Comparison of ENCODE assay signal across 8 mouse cellular contexts in genomic region chr10:80322811-80323211, GRCm38 (mm10). TPM values are rescaled to one million over a fixed set of nuclear protein-coding genes. Genes with fewer than 3 reads are reported as not detected.
DNase-seq lines count a peak whose midpoint lies in the region; ATAC-seq and TF ChIP-seq lines count a peak whose summit lies in the region.

No protein-coding gene starts in this region.

- peak overlapping the region; percentile 89 for H3K27ac ChIP-seq in gastrocnemius, adult 2 months
- no peak overlapping the region for H3K27ac ChIP-seq in forebrain, embryonic 16.5 days (ENCODE audit: low read length)
- no peak overlapping the region for H3K27ac ChIP-seq in kidney, embryonic 16.5 days (ENCODE audit: low read length)
- H3K27ac ChIP-seq in midbrain, embryonic 10.5 days (replicated peaks) = peak overlapping the region; percentile 83

- H3K4me2 ChIP-seq in forebrain, embryonic 16.5 days (ENCODE audit: low read length) = peak overlapping the region; percentile 89
- H3K4me2 ChIP-seq in kidney, embryonic 16.5 days (replicated peaks; ENCODE audit: low read depth, low read length) = peak overlapping the region; percentile 98

- H3K36me3 ChIP-seq in forebrain, embryonic 16.5 days (ENCODE audit: control insufficient read depth, insufficient read depth) = 0 out of 2 replicates have a peak, but pooled peaks cover 4% of the 10 kb centered on the region
- 0 out of 2 replicates have a peak, but pooled peaks cover 4% of the 10 kb centered on the region for H3K36me3 ChIP-seq in kidney, embryonic 16.5 days (ENCODE audit: insufficient read depth, low read length)
- H3K36me3 ChIP-seq in midbrain, embryonic 10.5 days = peaks cover 16% of the 10 kb centered on the region

- 5% methylated on average over 28 of the region's 28 CpGs for WGBS in forebrain, embryonic 16.5 days
- 3% methylated on average over 28 of the region's 28 CpGs for WGBS in kidney, embryonic 16.5 days
- WGBS in midbrain, embryonic 10.5 days = 7% methylated on average over 28 of the region's 28 CpGs

- H3K4me3 ChIP-seq in gastrocnemius, adult 2 months = peak overlapping the region; percentile 75
- H3K4me3 ChIP-seq in forebrain, embryonic 16.5 days (replicated peaks; ENCODE audit: low read length) = peak overlapping the region; percentile 54
- H3K4me3 ChIP-seq in kidney, embryonic 16.5 days (ENCODE audit: low read length) = peak overlapping the region; percentile 67
- peak overlapping the region; percentile 68 for H3K4me3 ChIP-seq in midbrain, embryonic 10.5 days

- H3K27me3 ChIP-seq in forebrain, embryonic 16.5 days (replicated peaks; ENCODE audit: control insufficient read depth, insufficient read depth, low read length) = no peaks in the 10 kb centered on the region
- no peaks in the 10 kb centered on the region; the same call in 1 of the 2 replicates for H3K27me3 ChIP-seq in kidney, embryonic 16.5 days (ENCODE audit: insufficient read depth, low read length)
- peaks cover 51% of the 10 kb centered on the region for H3K27me3 ChIP-seq in midbrain, embryonic 10.5 days (ENCODE audit: low read depth, poor library complexity, severe bottlenecking)

- no peak; the same call in 1 of the 2 replicates for ATAC-seq in forebrain, embryonic 16.5 days
- ATAC-seq in kidney, embryonic 16.5 days (ENCODE audit: low FRiP score, low TSS enrichment) = peak; percentile 7; the same call in 1 of the 2 replicates
- ATAC-seq in megakaryocyte-erythroid progenitor cell, adult 5-6 weeks (replicated peaks; ENCODE audit: low FRiP score, low TSS enrichment, poor library complexity, severe bottlenecking) = no peak

- H3K4me1 ChIP-seq in forebrain, embryonic 16.5 days (replicated peaks; ENCODE audit: control insufficient read depth, insufficient read depth, low read length) = peaks cover 24% of the 10 kb centered on the region
- H3K4me1 ChIP-seq in kidney, embryonic 16.5 days (ENCODE audit: insufficient read depth, low read length) = peaks cover 25% of the 10 kb centered on the region
- H3K4me1 ChIP-seq in midbrain, embryonic 10.5 days = peaks cover 57% of the 10 kb centered on the region

- no peak for TF ChIP-seq CTCF in gastrocnemius, adult 2 months (IDR thresholded peaks at IDR 0.05)

- no peak for DNase-seq in gastrocnemius, adult 2 months
- no peak for DNase-seq in gastrocnemius, postnatal 14 days
- DNase-seq in NIH3T3 (ENCODE audit: low read depth) = peak; percentile 49
- DNase-seq in midbrain, embryonic 10.5 days (ENCODE audit: low spot score) = no peak
- DNase-seq in frontal cortex, adult 2 months (ENCODE audit: extremely low spot score in 1 of 2, low spot score in 1 of 2) = no peak

- no peaks in the 10 kb centered on the region for H3K9me3 ChIP-seq in forebrain, embryonic 16.5 days (ENCODE audit: control insufficient read depth, low read length)
- H3K9me3 ChIP-seq in kidney, embryonic 16.5 days (ENCODE audit: low read length) = no peaks in the 10 kb centered on the region
- H3K9me3 ChIP-seq in midbrain, embryonic 10.5 days (replicated peaks) = no peaks in the 10 kb centered on the region

- H3K9ac ChIP-seq in forebrain, embryonic 16.5 days (replicated peaks; ENCODE audit: low read depth, low read length) = peak overlapping the region; percentile 65
- peak overlapping the region; percentile 73 for H3K9ac ChIP-seq in kidney, embryonic 16.5 days (replicated peaks; ENCODE audit: low read length)

- intact Hi-C loops in gastrocnemius, adult 2 months (cut with DNase I) = no loop called here
- intact Hi-C loops in gastrocnemius, postnatal 14 days (cut with DNase I; ENCODE audit: low total_unique reads) = no loop called here

RNA-seq across cellular contexts. Expression of gene 2310011J03Rik, which starts 2.5 kb away (rescaled TPM):
- total RNA-seq in gastrocnemius, adult 2 months (2021) = 1 to 10 TPM; 5.7 to 8.1 TPM
- 1 to 10 TPM; 7.6 to 8.3 TPM for total RNA-seq in gastrocnemius, postnatal 14 days (2021)
- polyA plus RNA-seq in forebrain, embryonic 16.5 days (2015; fragmentation: Nextera tagmentation; extraction: Ambion mirVana) = 32.5 and 34.2 TPM in 2 replicates
- 52.9 and 54.8 TPM in 2 replicates for polyA plus RNA-seq in kidney, embryonic 16.5 days (2015; fragmentation: Nextera tagmentation; extraction: Ambion mirVana)
- 57.3 TPM in 2 replicates for polyA plus RNA-seq in midbrain, embryonic 10.5 days (2016; fragmentation: Nextera tagmentation; extraction: Ambion mirVana)
- polyA plus RNA-seq in frontal cortex, adult 2 months (2012; rRNA removed) = 41.6 and 44.3 TPM in 2 replicates
- total RNA-seq in megakaryocyte-erythroid progenitor cell, adult 5-6 weeks (2014; fragmentation: Nextera tagmentation) = 34.1 and 50.4 TPM in 2 replicates
- 16.6 and 21.3 TPM in 2 replicates for total RNA-seq in megakaryocyte-erythroid progenitor cell, adult 5-6 weeks (2017)

RNA-seq across cellular contexts. Expression of gene Pcsk4, which starts 6.5 kb away (rescaled TPM):
- 1 to 10 TPM in 1 of 2 experiments, under 1 TPM in 1; 0.84 to 1.0 TPM for total RNA-seq in gastrocnemius, adult 2 months (2021)
- total RNA-seq in gastrocnemius, postnatal 14 days (2021) = 1 to 10 TPM in 1 of 2 experiments, under 1 TPM in 1; 0.53 to 1.2 TPM
- polyA plus RNA-seq in forebrain, embryonic 16.5 days (2015; fragmentation: Nextera tagmentation; extraction: Ambion mirVana) = 3.1 and 3.9 TPM in 2 replicates
- 8.6 and 8.8 TPM in 2 replicates for polyA plus RNA-seq in kidney, embryonic 16.5 days (2015; fragmentation: Nextera tagmentation; extraction: Ambion mirVana)
- polyA plus RNA-seq in midbrain, embryonic 10.5 days (2016; fragmentation: Nextera tagmentation; extraction: Ambion mirVana) = 3.3 and 4.2 TPM in 2 replicates
- 9.4 TPM in 2 replicates for polyA plus RNA-seq in frontal cortex, adult 2 months (2012; rRNA removed)
- total RNA-seq in megakaryocyte-erythroid progenitor cell, adult 5-6 weeks (2014; fragmentation: Nextera tagmentation) = 16.1 and 23.0 TPM in 2 replicates
- 1.6 and 2.6 TPM in 2 replicates for total RNA-seq in megakaryocyte-erythroid progenitor cell, adult 5-6 weeks (2017)

RNA-seq across cellular contexts. Expression of gene Reep6, which starts 6.9 kb away (rescaled TPM):
- total RNA-seq in gastrocnemius, adult 2 months (2021) = 1 to 10 TPM; 1.5 to 2.5 TPM
- total RNA-seq in gastrocnemius, postnatal 14 days (2021) = 1 to 10 TPM; 1.9 to 2.5 TPM
- 2.2 and 3.2 TPM in 2 replicates for polyA plus RNA-seq in forebrain, embryonic 16.5 days (2015; fragmentation: Nextera tagmentation; extraction: Ambion mirVana)
- 11.0 and 11.5 TPM in 2 replicates for polyA plus RNA-seq in kidney, embryonic 16.5 days (2015; fragmentation: Nextera tagmentation; extraction: Ambion mirVana)
- 9.1 and 11.5 TPM in 2 replicates for polyA plus RNA-seq in midbrain, embryonic 10.5 days (2016; fragmentation: Nextera tagmentation; extraction: Ambion mirVana)
- 4.9 and 6.0 TPM in 2 replicates for polyA plus RNA-seq in frontal cortex, adult 2 months (2012; rRNA removed)
- 23.1 and 23.7 TPM in 2 replicates for total RNA-seq in megakaryocyte-erythroid progenitor cell, adult 5-6 weeks (2014; fragmentation: Nextera tagmentation)
- total RNA-seq in megakaryocyte-erythroid progenitor cell, adult 5-6 weeks (2017) = 2.7 and 6.8 TPM in 2 replicates

RNA-seq across cellular contexts. Expression of gene Adamtsl5, which starts 25.4 kb away (rescaled TPM):
- total RNA-seq in gastrocnemius, adult 2 months (2021) = 10 to 100 TPM; 26.2 to 43.3 TPM
- total RNA-seq in gastrocnemius, postnatal 14 days (2021) = 10 to 100 TPM; 24.2 to 26.1 TPM
- polyA plus RNA-seq in forebrain, embryonic 16.5 days (2015; fragmentation: Nextera tagmentation; extraction: Ambion mirVana) = 0.51 and 0.66 TPM in 2 replicates
- 4.8 and 5.4 TPM in 2 replicates for polyA plus RNA-seq in kidney, embryonic 16.5 days (2015; fragmentation: Nextera tagmentation; extraction: Ambion mirVana)
- polyA plus RNA-seq in midbrain, embryonic 10.5 days (2016; fragmentation: Nextera tagmentation; extraction: Ambion mirVana) = 0.48 and 0.91 TPM in 2 replicates
- 5.6 and 7.3 TPM in 2 replicates for polyA plus RNA-seq in frontal cortex, adult 2 months (2012; rRNA removed)
- 1.5 and 3.3 TPM in 2 replicates for total RNA-seq in megakaryocyte-erythroid progenitor cell, adult 5-6 weeks (2014; fragmentation: Nextera tagmentation)
- total RNA-seq in megakaryocyte-erythroid progenitor cell, adult 5-6 weeks (2017) = 0.30 and 2.3 TPM in 2 replicates

RNA-seq across cellular contexts. Expression of gene Apc2, which starts 27.0 kb away (rescaled TPM):
- total RNA-seq in gastrocnemius, adult 2 months (2021) = under 1 TPM; 0.20 to 0.77 TPM
- 1 to 10 TPM in 1 of 2 experiments, under 1 TPM in 1; 0.93 to 1.2 TPM for total RNA-seq in gastrocnemius, postnatal 14 days (2021)
- polyA plus RNA-seq in forebrain, embryonic 16.5 days (2015; fragmentation: Nextera tagmentation; extraction: Ambion mirVana) = 222 and 234 TPM in 2 replicates
- polyA plus RNA-seq in kidney, embryonic 16.5 days (2015; fragmentation: Nextera tagmentation; extraction: Ambion mirVana) = 1.6 and 1.9 TPM in 2 replicates
- polyA plus RNA-seq in midbrain, embryonic 10.5 days (2016; fragmentation: Nextera tagmentation; extraction: Ambion mirVana) = 28.3 and 61.6 TPM in 2 replicates
- 46.2 and 52.2 TPM in 2 replicates for polyA plus RNA-seq in frontal cortex, adult 2 months (2012; rRNA removed)
- 0.07 TPM in 1 of 2 replicates, not detected in the other for total RNA-seq in megakaryocyte-erythroid progenitor cell, adult 5-6 weeks (2014; fragmentation: Nextera tagmentation)
- not detected in 2 replicates for total RNA-seq in megakaryocyte-erythroid progenitor cell, adult 5-6 weeks (2017)

Comparison
In these comparisons a context has a peak if more than half of its experiments do, and no peak if none do; other contexts are left out.
1. H3K27ac ChIP-seq: peak in gastrocnemius, adult 2 months (single experiment) and midbrain, embryonic 10.5 days (single experiment); none in forebrain, embryonic 16.5 days (single experiment) and kidney, embryonic 16.5 days (single experiment).
2. Peak in every context shown above with its lines, with median percentiles within 50 percentile points of each other: H3K4me3 ChIP-seq.